Mouse (Mus musculus) testis, adult 2 months (tissue): ENCODE data around the gene Nrg4. TPM values are rescaled to one million over a fixed set of nuclear protein-coding genes. Genes with fewer than 3 reads are reported as not detected.
"Not testable (repeated sequence)": the region's sequence is repeated elsewhere in the genome, so short reads cannot be mapped to it uniquely, and the experiment has no call there.

ENCODE experiments used
- H3K27ac ChIP-seq: fragments of 200-500 bp; 2 replicates; pipeline ENCODE4 v1.5.1; 2012; ENCODE audit warnings: low read depth, low read length; ENCODE audit not compliant: control insufficient read depth, insufficient read depth
- H3K27me3 ChIP-seq: fragments of 200-500 bp; 2 replicates; pipeline ENCODE4 v1.6.1; 2012; ENCODE audit warnings: mild to moderate bottlenecking, low read length, moderate library complexity; ENCODE audit not compliant: control insufficient read depth, insufficient read depth
- H3K36me3 ChIP-seq: fragments of 200-500 bp; 2 replicates; pipeline ENCODE4 v1.6.1; 2012; ENCODE audit warnings: mild to moderate bottlenecking, low read length; ENCODE audit not compliant: control insufficient read depth, insufficient read depth
- H3K4me1 ChIP-seq: fragments of 200-500 bp; 2 replicates; pipeline ENCODE4 v1.6.1; 2012; ENCODE audit warnings: low read length; ENCODE audit not compliant: control insufficient read depth, insufficient read depth
- H3K4me3 ChIP-seq: fragments of 200-500 bp; 2 replicates; pipeline ENCODE4 v1.5.1; 2012; ENCODE audit warnings: low read depth, mild to moderate bottlenecking, low read length, moderate library complexity, mixed read lengths; ENCODE audit not compliant: control insufficient read depth
- CTCF ChIP-seq: fragments of 200-500 bp; IDR thresholded peaks from 2 replicates; pipeline ENCODE4 v1.5.1; 2012; ENCODE audit warnings: low read depth, mild to moderate bottlenecking, inconsistent platforms, low read length, moderate library complexity; ENCODE audit not compliant: control insufficient read depth, insufficient read depth, insufficient replicate concordance
- POLR2A ChIP-seq: fragments of 200-500 bp; IDR thresholded peaks from 2 replicates; pipeline ENCODE4 v1.6.1; 2012; ENCODE audit warnings: low read depth, mild to moderate bottlenecking, inconsistent platforms, low read length, moderate library complexity; ENCODE audit not compliant: control insufficient read depth
- polyA plus RNA-seq: library from polyadenylated mRNA; depleted of rRNA; stranded (reverse); fragments of >200 nt; gene quantifications from 2 replicates; pipeline ENCODE4 v1.2.3, GENCODE M21; 2012

Nrg4 gene
- polyA plus RNA-seq, 1 experiment, result 0.85 TPM

GRCm38 (mm10) chr9:55236235-55237165 is 90.1 kb downstream of the Nrg4 start:
- no peaks in the 10 kb centered on the region for H3K36me3 ChIP-seq
- no peaks in the 10 kb centered on the region for H3K27me3 ChIP-seq
- H3K27ac ChIP-seq, result no peak overlapping the region
- no peaks in the 10 kb centered on the region for H3K4me1 ChIP-seq
- no peak overlapping the region for H3K4me3 ChIP-seq
- no peak for TF ChIP-seq CTCF
- TF ChIP-seq POLR2A, result no peak

- H3K27ac ChIP-seq, H3K36me3 ChIP-seq, H3K4me3 ChIP-seq, H3K27me3 ChIP-seq, H3K4me1 ChIP-seq: not testable (repeated sequence)
Measured at GRCm38 (mm10) chr9:55233076-55233475, 93.6 kb downstream of the Nrg4 start.

GRCm38 (mm10) chr9:55232586-55232985 is 94.1 kb downstream of the Nrg4 start:
- H3K4me1 ChIP-seq, result no peaks in the 10 kb centered on the region
- H3K4me3 ChIP-seq, result no peak overlapping the region
- no peak for TF ChIP-seq POLR2A
- TF ChIP-seq CTCF, result no peak
- H3K27ac ChIP-seq, result no peak overlapping the region
- no peaks in the 10 kb centered on the region for H3K27me3 ChIP-seq
- no peaks in the 10 kb centered on the region for H3K36me3 ChIP-seq

- no peaks in the 10 kb centered on the region for H3K4me1 ChIP-seq
- H3K36me3 ChIP-seq, result no peaks in the 10 kb centered on the region
- H3K27me3 ChIP-seq, result no peaks in the 10 kb centered on the region
- no peak overlapping the region for H3K27ac ChIP-seq
- H3K4me3 ChIP-seq, result no peak overlapping the region
- TF ChIP-seq POLR2A, result no peak
- TF ChIP-seq CTCF, result no peak
Measured at GRCm38 (mm10) chr9:55232110-55232509, 94.5 kb downstream of the Nrg4 start.

GRCm38 (mm10) chr9:55231544-55231943 is 95.1 kb downstream of the Nrg4 start:
- Histone ChIP-seq H3K27me3 (no peaks in the 10 kb centered on the region), H3K4me3 (no peak overlapping the region), H3K27ac (no peak overlapping the region), H3K36me3 (no peaks in the 10 kb centered on the region), H3K4me1 (no peaks in the 10 kb centered on the region)
- TF ChIP-seq POLR2A (no peak), CTCF (no peak)

- Histone ChIP-seq H3K27ac (no peak overlapping the region), H3K27me3 (no peaks in the 10 kb centered on the region)
- TF ChIP-seq POLR2A (no peak), CTCF (no peak)
Measured at GRCm38 (mm10) chr9:55229010-55229409, 97.6 kb downstream of the Nrg4 start.

GRCm38 (mm10) chr9:55228149-55228548 is 98.5 kb downstream of the Nrg4 start:
- no peak overlapping the region for H3K27ac ChIP-seq
- H3K4me1 ChIP-seq, result no peaks in the 10 kb centered on the region
- H3K36me3 ChIP-seq, result no peaks in the 10 kb centered on the region; the same call in 1 of the 2 replicates
- no peak for TF ChIP-seq POLR2A
- no peak for TF ChIP-seq CTCF
- no peak overlapping the region for H3K4me3 ChIP-seq
- H3K27me3 ChIP-seq, result no peaks in the 10 kb centered on the region

More at GRCm38 (mm10) chr9:55229010-55229409, 97.6 kb downstream of the Nrg4 start:
- no peaks in the 10 kb centered on the region for H3K4me1 ChIP-seq
- no peaks in the 10 kb centered on the region for H3K36me3 ChIP-seq
- no peak overlapping the region for H3K4me3 ChIP-seq
